Mouse (Mus musculus) stomach, embryonic 15.5 days (tissue): Measurements from ENCODE around the gene Atrip. TPM values are rescaled to one million over a fixed set of nuclear protein-coding genes. Genes with fewer than 3 reads are reported as not detected.
A peak's percentile ranks its signal among the peaks of the same experiment; 100 is the strongest.

Experiments
- ATAC-seq: fragments of 200-750 bp; cut with Nextera tagmentation; 2 replicates; pipeline ENCODE4 v1.8.0; 2017; ENCODE audit warnings: low read depth, moderate number of reproducible peaks, moderate TSS enrichment; ENCODE audit not compliant: insufficient read depth, low FRiP score
- H3K27ac ChIP-seq: fragments of 300-500 bp; sonication (generic); 2 replicates; pipeline ENCODE4 v1.5.1; 2015; ENCODE audit warnings: mild to moderate bottlenecking, inconsistent platforms
- H3K27me3 ChIP-seq: fragments of 300-500 bp; sonication (generic); replicated peaks from 2 replicates; pipeline ENCODE4 v1.6.1; 2015; ENCODE audit warnings: inconsistent platforms
- H3K36me3 ChIP-seq: fragments of 300-500 bp; sonication (generic); 2 replicates; pipeline ENCODE4 v1.6.1; 2015; ENCODE audit warnings: inconsistent platforms
- H3K4me1 ChIP-seq: fragments of 300-500 bp; sonication (generic); 2 replicates; pipeline ENCODE4 v1.6.1; 2015; ENCODE audit warnings: inconsistent platforms
- H3K4me2 ChIP-seq: fragments of 300-500 bp; sonication (generic); 2 replicates; pipeline ENCODE4 v1.6.1; 2015; ENCODE audit warnings: mild to moderate bottlenecking, inconsistent platforms
- H3K4me3 ChIP-seq: fragments of 300-500 bp; sonication (generic); replicated peaks from 2 replicates; pipeline ENCODE4 v1.5.1; 2015; ENCODE audit warnings: inconsistent platforms
- H3K9ac ChIP-seq: fragments of 300-500 bp; sonication (generic); 2 replicates; pipeline ENCODE4 v1.6.1; 2015; ENCODE audit warnings: inconsistent platforms
- H3K9me3 ChIP-seq: fragments of 300-500 bp; sonication (generic); 2 replicates; pipeline ENCODE4 v1.6.1; 2016; ENCODE audit warnings: inconsistent platforms
- WGBS: fragments of 180-500 bp; shearing (Covaris S2); methylation state at CpG from one replicate; pipeline ENCODE4 v1.1.7; 2015; 5-methylcytosine and 5-hydroxymethylcytosine counted together
- polyA plus RNA-seq: library from polyadenylated mRNA; unstranded; fragments of >200 nt; fragmentation: Nextera tagmentation; extraction: Ambion mirVana; gene quantifications from 2 replicates; pipeline ENCODE4 v1.2.1, GENCODE M21; 2015

Gene Atrip
- polyA plus RNA-seq, 1 experiment from 2014 or later = 24.7 TPM

- Histone ChIP-seq H3K27ac (no peak overlapping the region), H3K9me3 (no peaks in the 10 kb centered on the region), H3K4me2 (no peak overlapping the region), H3K27me3 (no peaks in the 10 kb centered on the region), H3K4me3 (no peak overlapping the region), H3K4me1 (no peaks in the 10 kb centered on the region), H3K9ac (no peak overlapping the region), H3K36me3 (peaks cover 43% of the 10 kb centered on the region)
- WGBS = 95% methylated on average over 11 of the region's 11 CpGs
- no peak for ATAC-seq
These were observed 36.3 kb upstream of the Atrip start for GRCm38 (mm10) chr9:109110240-109110639.

DNA sequence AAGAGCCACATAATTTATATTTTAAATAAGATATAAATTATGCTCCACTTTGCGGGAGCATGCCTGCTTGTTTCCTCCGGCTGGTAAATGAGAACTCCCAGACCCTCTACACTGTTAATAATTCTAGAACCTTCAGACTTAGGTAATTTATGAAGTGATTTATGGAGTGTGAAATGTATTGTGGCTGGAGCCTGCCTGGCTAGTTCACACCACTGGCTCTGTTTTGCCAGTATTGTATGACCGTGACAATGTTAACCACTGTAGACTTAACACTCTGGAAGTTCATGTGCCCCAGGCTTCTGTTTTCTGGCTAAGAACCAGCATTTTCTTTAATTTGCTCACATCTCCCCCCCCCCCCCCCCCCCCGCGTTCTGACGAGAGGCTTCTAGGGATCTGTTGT, 33.4 kb upstream of the Atrip start:
- no peaks in the 10 kb centered on the region for H3K27me3 ChIP-seq
- H3K36me3 ChIP-seq = peaks cover 29% of the 10 kb centered on the region
- 66% methylated on average over 5 of the region's 6 CpGs for WGBS
- H3K9me3 ChIP-seq = no peaks in the 10 kb centered on the region
- no peak overlapping the region for H3K27ac ChIP-seq
- no peak overlapping the region for H3K9ac ChIP-seq
- no peak for ATAC-seq
- no peak overlapping the region for H3K4me2 ChIP-seq
- H3K4me1 ChIP-seq = no peaks in the 10 kb centered on the region; the same call in 1 of the 2 replicates
- no peak overlapping the region for H3K4me3 ChIP-seq

DNA sequence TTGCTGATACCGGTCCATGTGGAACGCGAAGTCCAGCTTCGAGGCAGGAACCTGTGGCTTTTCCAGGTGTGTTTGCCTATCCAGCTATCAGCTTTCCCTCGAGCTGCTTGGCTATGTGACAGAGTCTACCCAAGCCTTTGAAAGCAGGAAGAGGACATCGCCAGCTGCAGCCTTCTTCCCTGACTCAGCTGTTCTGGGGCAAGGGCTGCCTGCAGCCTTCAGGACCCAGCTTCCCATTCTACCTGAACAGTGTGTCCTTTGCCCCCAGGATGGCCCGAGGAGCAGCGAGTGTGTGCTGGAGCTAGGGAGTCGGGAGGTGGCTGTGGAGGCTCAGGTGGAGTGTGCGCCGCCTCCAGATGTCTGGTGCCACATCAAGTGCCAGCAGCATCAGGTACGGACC, 31.7 kb upstream of the Atrip start:
- no peak overlapping the region for H3K9ac ChIP-seq
- 89% methylated on average over 12 of the region's 12 CpGs for WGBS
- H3K4me1 ChIP-seq = no peaks in the 10 kb centered on the region; the same call in 1 of the 2 replicates
- no peak overlapping the region for H3K27ac ChIP-seq
- no peaks in the 10 kb centered on the region for H3K27me3 ChIP-seq
- no peak overlapping the region for H3K4me2 ChIP-seq
- no peak for ATAC-seq
- no peak overlapping the region for H3K4me3 ChIP-seq
- H3K9me3 ChIP-seq = no peaks in the 10 kb centered on the region
- H3K36me3 ChIP-seq = peaks cover 23% of the 10 kb centered on the region

DNA sequence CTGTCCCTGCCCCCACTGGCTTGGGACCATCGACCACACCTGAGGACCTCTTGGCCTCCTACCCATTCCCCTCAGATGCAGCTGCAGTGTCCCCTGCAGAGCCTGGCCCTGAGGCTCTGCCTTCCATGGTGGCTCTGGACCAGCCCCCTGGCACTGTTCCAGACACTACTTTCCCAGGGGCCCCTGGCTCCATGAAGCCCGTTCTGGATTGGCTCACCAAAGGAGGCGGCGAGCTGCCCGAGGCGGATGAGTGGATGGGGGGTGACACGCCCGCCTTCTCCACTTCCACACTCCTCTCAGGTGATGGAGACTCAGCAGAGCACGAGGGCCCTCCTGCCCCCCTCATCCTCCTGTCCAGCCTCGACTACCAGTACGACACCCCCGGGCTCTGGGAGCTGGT, 31.1 kb upstream of the Atrip start:
- H3K9me3 ChIP-seq = no peaks in the 10 kb centered on the region
- H3K36me3 ChIP-seq = peaks cover 19% of the 10 kb centered on the region
- H3K9ac ChIP-seq = no peak overlapping the region
- H3K4me3 ChIP-seq = no peak overlapping the region
- H3K4me1 ChIP-seq = peaks cover 4% of the 10 kb centered on the region; the same call in 1 of the 2 replicates
- H3K4me2 ChIP-seq = no peak overlapping the region
- no peaks in the 10 kb centered on the region for H3K27me3 ChIP-seq
- no peak for ATAC-seq
- WGBS = 64% methylated on average over 12 of the region's 12 CpGs
- no peak overlapping the region for H3K27ac ChIP-seq

- Histone ChIP-seq H3K4me3 (no peak overlapping the region), H3K27me3 (no peaks in the 10 kb centered on the region), H3K36me3 (peaks cover 22% of the 10 kb centered on the region), H3K9me3 (no peaks in the 10 kb centered on the region), H3K27ac (no peak overlapping the region), H3K9ac (no peak overlapping the region), H3K4me1 (peaks cover 11% of the 10 kb centered on the region), H3K4me2 (no peak overlapping the region)
- no peak for ATAC-seq
- WGBS = 88% methylated on average over 9 of the region's 9 CpGs
These were observed 30.2 kb upstream of the Atrip start for GRCm38 (mm10) chr9:109104083-109104482.

GRCm38 (mm10) chr9:109103250-109103649, 29.3 kb upstream of the Atrip start:
- Histone ChIP-seq H3K9ac (no peak overlapping the region), H3K27me3 (no peaks in the 10 kb centered on the region), H3K4me2 (no peak overlapping the region), H3K4me1 (peaks cover 20% of the 10 kb centered on the region), H3K36me3 (peaks cover 22% of the 10 kb centered on the region), H3K27ac (no peak overlapping the region), H3K4me3 (no peak overlapping the region), H3K9me3 (no peaks in the 10 kb centered on the region)
- WGBS = 64% methylated on average over 7 of the region's 7 CpGs
- no peak for ATAC-seq

- H3K36me3 ChIP-seq = peaks cover 22% of the 10 kb centered on the region
- no peak overlapping the region for H3K9ac ChIP-seq
- WGBS = 83% methylated on average over 3 of the region's 3 CpGs
- no peak overlapping the region for H3K4me3 ChIP-seq
- H3K4me1 ChIP-seq = peaks cover 27% of the 10 kb centered on the region
- no peaks in the 10 kb centered on the region for H3K9me3 ChIP-seq
- H3K27ac ChIP-seq = no peak overlapping the region
- H3K4me2 ChIP-seq = no peak overlapping the region
- ATAC-seq = no peak
- no peaks in the 10 kb centered on the region for H3K27me3 ChIP-seq
These were observed 28.6 kb upstream of the Atrip start for GRCm38 (mm10) chr9:109102541-109102940.

DNA sequence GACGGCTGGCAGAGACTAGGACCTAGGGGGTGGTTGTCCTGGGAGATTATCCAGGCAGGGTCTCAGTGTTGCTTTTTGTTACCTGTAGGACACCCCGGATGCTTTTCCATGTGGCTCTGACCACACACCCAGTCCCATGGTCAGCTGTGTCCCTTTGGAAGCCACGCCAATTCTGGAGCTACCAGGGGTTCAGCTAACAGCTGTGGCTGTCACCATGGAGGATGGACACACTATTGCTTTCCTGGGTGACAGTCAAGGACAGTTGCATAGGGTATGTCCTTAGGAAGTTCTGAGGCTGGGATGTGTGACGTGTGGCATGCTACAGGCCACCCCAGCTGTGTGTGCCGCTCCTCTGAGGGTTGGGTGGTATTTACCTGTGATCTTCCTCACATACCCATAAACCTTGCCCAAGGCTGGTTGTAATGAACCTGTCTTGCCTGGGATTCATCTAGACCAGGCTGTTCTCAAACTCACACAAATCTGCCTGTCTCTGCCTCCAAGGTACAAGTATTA, 28.1 kb upstream of the Atrip start:
- Histone ChIP-seq H3K4me2 (no peak overlapping the region), H3K4me1 (peaks cover 32% of the 10 kb centered on the region), H3K27me3 (no peaks in the 10 kb centered on the region), H3K4me3 (no peak overlapping the region), H3K27ac (no peak overlapping the region), H3K9ac (no peak overlapping the region), H3K36me3 (peaks cover 21% of the 10 kb centered on the region), H3K9me3 (no peaks in the 10 kb centered on the region)
- 92% methylated on average over 5 of the region's 5 CpGs for WGBS
- no peak for ATAC-seq

DNA sequence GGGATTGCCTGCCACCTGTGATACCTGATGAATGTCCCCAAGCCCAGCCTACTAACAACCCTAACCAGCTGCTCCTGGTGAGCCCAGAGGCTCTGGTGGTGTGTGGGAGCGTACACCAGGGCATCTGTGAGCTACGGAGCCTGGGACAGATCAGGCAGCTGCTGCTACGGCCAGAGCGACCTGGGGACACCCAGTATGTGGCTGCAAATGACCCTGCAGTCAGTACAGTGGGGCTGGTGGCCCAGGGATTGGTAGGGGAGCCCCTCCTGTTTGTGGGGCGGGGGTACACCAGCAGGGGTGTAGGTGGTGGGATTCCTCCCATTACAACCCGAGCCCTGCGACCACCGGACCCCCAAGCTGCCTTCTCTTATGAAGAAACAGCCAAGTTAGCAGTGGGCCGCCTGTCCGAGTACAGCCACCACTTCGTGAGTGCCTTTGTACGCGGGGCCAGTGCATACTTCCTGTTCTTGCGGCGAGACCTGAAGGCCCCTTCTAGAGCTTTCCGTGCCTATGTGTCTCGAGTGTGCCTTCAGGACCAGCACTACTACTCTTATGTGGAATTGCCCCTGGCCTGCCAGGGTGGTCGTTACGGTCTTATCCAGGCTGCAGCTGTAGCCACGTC, 26.5 kb upstream of the Atrip start:
- Histone ChIP-seq H3K27ac (no peak overlapping the region), H3K9ac (no peak overlapping the region), H3K36me3 (peaks cover 9% of the 10 kb centered on the region; the same call in 1 of the 2 replicates), H3K9me3 (no peaks in the 10 kb centered on the region), H3K4me1 (peaks cover 45% of the 10 kb centered on the region), H3K4me3 (no peak overlapping the region), H3K27me3 (no peaks in the 10 kb centered on the region), H3K4me2 (no peak overlapping the region)
- 87% methylated on average over 20 of the region's 20 CpGs for WGBS
- ATAC-seq = no peak

GRCm38 (mm10) chr9:109098969-109099368, 25.0 kb upstream of the Atrip start:
- peak; percentile 37; the same call in 1 of the 2 replicates for ATAC-seq
- Histone ChIP-seq H3K27ac (peak overlapping the region; percentile 99), H3K4me2 (peak overlapping the region; percentile 85), H3K4me1 (peaks cover 55% of the 10 kb centered on the region), H3K9me3 (no peaks in the 10 kb centered on the region), H3K4me3 (0 out of 2 replicates have a peak overlapping the region, but pooled peaks have one; percentile 7), H3K36me3 (0 out of 2 replicates have a peak, but pooled peaks cover 3% of the 10 kb centered on the region), H3K9ac (no peak overlapping the region), H3K27me3 (no peaks in the 10 kb centered on the region)
- WGBS = 16% methylated on average over 6 of the region's 6 CpGs

GRCm38 (mm10) chr9:109098366-109098765, 24.4 kb upstream of the Atrip start:
- H3K4me1 ChIP-seq = peaks cover 60% of the 10 kb centered on the region
- ATAC-seq = no peak
- no peaks in the 10 kb centered on the region for H3K9me3 ChIP-seq
- H3K27me3 ChIP-seq = no peaks in the 10 kb centered on the region
- H3K4me2 ChIP-seq = peak overlapping the region; percentile 85
- peak overlapping the region; percentile 7; the same call in 1 of the 2 replicates for H3K4me3 ChIP-seq
- H3K9ac ChIP-seq = no peak overlapping the region
- H3K36me3 ChIP-seq = 0 out of 2 replicates have a peak, but pooled peaks cover 3% of the 10 kb centered on the region
- H3K27ac ChIP-seq = peak overlapping the region; percentile 99
- 71% methylated on average over 8 of the region's 8 CpGs for WGBS

DNA sequence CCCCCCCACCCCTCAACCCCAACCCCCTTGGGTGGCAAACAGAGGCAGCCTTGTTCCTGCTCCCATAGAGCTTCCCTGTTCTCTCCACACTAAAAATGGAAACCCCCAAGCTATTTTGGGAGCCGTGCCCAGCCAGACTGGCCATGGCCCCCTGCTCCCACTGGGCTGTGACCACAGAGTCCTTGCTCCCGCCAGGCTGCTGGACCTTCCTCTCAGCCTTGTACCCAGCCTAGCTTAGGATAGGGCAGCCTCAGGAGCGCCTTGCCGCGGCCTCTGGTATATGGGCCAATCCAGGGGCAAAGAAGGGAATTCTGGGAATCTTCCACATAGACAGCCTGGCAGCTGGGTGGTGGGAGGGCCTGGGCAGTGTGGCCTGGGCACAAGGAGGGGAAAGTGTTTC, 23.9 kb upstream of the Atrip start:
- 0 out of 2 replicates have a peak overlapping the region, but pooled peaks have one; percentile 12 for H3K4me3 ChIP-seq
- peak overlapping the region; percentile 85 for H3K4me2 ChIP-seq
- 58% methylated on average over 5 of the region's 5 CpGs for WGBS
- H3K27ac ChIP-seq = peak overlapping the region; percentile 99
- H3K9me3 ChIP-seq = no peaks in the 10 kb centered on the region
- H3K27me3 ChIP-seq = no peaks in the 10 kb centered on the region
- no peak overlapping the region for H3K9ac ChIP-seq
- H3K36me3 ChIP-seq = 0 out of 2 replicates have a peak, but pooled peaks cover 3% of the 10 kb centered on the region
- ATAC-seq = no peak
- H3K4me1 ChIP-seq = peaks cover 60% of the 10 kb centered on the region
